Mouse (Mus musculus) spleen, postnatal 14 days (tissue): ENCODE measurements around the gene Dnajb6.
"Not testable (repeated sequence)": the region's sequence is repeated elsewhere in the genome, so short reads cannot be mapped to it uniquely, and the experiment has no call there.

Source experiments
- DNase-seq, 2 experiments: peaks; one replicate each; pipeline ENCODE4 v3.0.0; 2021 to 2022; ENCODE audit warnings: low spot score in 2 of 2

Gene Dnajb6

GRCm38 (mm10) chr5:29759318-29759717 lies 23.8 kb downstream of the Dnajb6 start:
- DNase-seq, result no peak

DNA sequence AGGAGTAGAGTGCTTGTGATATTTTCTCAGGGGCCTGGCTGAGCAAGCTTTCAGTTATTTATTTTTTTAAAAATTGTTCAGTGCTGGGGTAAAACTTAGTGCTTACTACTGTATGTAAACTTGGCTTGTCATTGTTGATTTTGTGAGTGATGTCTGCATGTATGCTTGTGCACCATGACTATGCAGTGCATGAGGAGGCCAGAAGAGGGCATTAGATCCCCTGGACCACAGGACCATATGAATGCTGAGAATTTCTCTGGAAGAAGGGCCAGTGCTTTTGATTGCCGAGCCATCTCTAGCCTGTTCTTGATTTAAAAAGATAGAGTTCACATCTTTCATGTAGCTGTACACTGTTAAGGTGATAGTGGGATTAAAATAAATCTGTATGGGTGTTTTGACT lies 35.4 kb downstream of the Dnajb6 start:
- DNase-seq, result no peak

GRCm38 (mm10) chr5:29772038-29772437 lies 36.5 kb downstream of the Dnajb6 start:
- DNase-seq, result no peak

DNA sequence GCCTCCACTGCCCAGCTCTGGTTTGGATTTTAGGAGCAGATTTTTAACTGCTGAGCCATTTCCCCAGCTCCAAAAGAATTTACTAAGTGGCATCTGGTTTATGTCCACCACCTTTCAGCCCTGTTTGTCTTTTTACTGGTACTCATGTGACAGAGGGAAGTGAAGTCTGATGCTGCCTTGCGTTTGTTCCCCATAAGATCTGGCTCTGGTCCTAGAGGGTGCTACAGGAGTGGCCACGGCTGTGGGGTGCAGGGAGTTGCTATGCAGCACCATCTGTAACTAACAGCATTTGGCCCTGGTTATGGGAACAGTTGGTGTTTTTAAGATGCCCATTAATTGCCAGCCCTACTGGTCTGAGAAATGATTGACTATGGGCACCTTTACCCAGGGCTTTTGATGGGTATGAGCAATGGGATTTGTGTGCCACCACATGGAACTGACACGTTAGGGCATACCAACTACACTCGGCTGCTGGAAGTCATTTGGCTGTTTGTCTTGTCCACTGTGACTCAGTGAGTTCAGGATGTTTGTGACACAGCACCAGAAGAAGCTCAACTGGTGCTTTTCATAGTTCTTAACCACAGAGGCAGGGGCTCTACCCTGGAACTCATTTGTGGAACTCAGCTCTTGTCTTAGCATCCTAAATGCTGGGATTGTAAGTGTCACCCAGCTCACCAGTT lies 37.3 kb downstream of the Dnajb6 start:
- DNase-seq, result no peak

- DNase-seq, result no peak
These were observed 38.1 kb downstream of the Dnajb6 start for GRCm38 (mm10) chr5:29773460-29774150.

DNA sequence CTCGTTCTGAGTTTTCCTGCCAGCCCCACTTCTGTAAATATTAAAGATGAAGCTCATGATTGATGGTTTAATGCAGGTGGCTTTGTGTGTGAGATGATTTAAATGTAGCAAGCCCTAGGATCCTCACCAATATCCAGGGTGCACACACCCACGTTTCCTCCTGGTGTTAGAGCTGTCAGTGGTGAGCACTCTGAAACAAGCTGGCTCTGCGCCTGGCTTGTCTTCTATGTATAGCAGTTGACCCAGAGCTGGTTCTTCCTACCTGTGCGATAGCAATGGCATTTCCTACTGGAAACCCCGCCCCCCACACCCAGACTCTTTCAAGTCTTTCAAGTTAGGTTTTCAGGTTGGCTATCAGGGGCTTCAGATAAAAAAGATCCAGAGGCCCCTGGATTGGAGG lies 39.9 kb downstream of the Dnajb6 start:
- DNase-seq, result no peak

- DNase-seq, result no peak
These were observed 42.5 kb downstream of the Dnajb6 start for GRCm38 (mm10) chr5:29778029-29778428.

- DNase-seq, result not testable (repeated sequence)
These were observed 44.2 kb downstream of the Dnajb6 start for GRCm38 (mm10) chr5:29779733-29780132.

GRCm38 (mm10) chr5:29782261-29782660 lies 46.8 kb downstream of the Dnajb6 start:
- DNase-seq, result no peak

- DNase-seq, result not testable (repeated sequence)
These were observed 49.4 kb downstream of the Dnajb6 start for GRCm38 (mm10) chr5:29784906-29785305.

GRCm38 (mm10) chr5:29785953-29786352 lies 50.5 kb downstream of the Dnajb6 start:
- not testable (repeated sequence) for DNase-seq

DNA sequence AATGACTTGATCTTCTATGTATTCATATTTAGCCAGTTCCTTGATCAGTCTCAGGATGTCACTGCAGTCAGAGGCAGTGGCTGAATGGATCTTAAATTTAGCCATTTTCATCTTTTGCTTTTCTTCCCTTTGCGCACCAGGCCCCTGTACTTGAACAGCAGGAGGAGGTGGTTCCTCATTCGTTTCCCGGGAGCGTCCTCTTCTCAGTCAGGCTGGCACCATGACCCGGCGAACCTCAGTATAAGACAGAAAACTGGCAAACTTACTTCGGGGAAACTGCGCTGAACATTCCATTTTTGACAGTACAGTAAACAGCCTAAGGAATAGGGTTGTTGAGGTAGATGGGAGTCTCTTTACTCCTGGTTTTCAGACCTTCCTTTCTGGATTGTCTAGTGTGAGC lies 59.4 kb downstream of the Dnajb6 start:
- not testable (repeated sequence) for DNase-seq

DNA sequence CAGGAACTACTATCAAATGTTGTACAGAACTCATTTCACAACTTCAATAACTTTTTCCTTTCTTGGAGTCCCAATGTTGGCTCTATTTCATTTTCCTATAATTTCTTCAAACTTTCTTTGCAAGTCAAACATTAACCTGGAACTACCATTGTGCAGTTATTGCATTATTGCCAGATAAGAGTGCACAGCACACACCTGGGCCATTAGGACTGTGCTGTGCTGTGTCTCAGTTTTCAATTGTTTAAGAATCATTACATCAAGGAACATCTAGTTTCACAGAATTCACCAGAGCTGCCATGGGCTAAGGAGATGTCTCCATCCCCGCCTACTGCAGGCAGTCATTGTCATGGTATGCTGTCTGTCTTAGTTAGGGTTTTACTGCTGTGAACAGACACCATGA lies 73.5 kb downstream of the Dnajb6 start:
- no peak for DNase-seq

DNA sequence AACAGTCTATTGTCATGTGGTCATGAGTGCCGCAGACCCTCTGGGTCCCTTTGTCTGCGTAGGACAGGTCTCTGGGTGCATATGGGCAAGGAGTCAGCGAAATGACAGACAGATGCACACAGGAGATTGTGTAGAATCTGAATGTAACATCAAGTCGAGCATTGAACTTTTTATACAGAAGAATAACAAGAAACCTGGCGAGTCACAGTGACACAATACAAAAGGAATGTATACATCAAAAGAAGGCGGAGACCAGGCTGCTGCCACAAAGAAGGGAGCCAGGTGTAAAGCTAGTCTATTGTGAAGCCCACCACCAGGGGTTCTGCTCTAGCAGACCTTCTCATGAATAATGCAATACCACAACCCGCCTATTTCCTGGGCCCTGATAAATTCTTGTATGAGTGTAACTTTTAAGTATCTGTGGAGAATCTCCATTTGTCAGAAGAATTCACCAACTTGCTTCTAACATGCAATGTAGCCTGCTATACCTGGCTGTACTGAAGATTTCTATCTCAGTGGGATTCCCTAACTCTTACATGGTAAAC lies 76.0 kb downstream of the Dnajb6 start:
- DNase-seq, result not testable (repeated sequence)

DNA sequence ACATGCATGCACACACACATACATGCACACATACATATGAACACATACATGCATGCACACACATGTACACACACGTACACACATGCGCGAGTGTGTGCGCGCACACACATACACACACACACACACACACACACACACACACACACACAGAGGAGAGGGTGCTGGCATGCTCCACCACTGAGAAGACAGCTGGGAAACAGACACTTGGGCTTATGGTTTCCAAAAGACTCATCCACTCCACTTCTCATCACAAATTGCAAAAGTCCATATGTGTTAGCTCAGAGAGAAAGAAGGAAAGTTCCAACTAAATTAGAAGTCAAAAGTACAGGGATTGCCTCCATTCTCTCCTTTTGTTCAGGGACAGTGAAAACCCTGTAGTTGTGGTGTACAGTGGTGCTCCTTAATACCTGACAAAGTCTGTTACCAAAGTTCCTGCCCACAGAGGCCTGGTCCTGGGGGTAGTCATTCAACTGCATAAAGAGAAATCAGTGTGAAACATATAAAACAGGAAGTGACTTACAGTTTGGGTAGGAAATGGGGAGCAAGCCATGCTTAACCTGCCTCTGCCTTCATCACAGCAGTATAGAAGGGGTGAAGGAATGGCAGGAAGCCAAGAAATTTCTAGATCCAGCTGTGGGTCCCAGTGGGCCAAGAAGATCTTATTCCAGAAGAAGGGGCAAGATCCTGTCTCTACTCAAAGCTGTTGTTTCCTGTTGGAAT lies 81.2 kb downstream of the Dnajb6 start:
- DNase-seq, result no peak

- DNase-seq, result no peak
These were observed 81.9 kb downstream of the Dnajb6 start for GRCm38 (mm10) chr5:29817400-29817799.

DNA sequence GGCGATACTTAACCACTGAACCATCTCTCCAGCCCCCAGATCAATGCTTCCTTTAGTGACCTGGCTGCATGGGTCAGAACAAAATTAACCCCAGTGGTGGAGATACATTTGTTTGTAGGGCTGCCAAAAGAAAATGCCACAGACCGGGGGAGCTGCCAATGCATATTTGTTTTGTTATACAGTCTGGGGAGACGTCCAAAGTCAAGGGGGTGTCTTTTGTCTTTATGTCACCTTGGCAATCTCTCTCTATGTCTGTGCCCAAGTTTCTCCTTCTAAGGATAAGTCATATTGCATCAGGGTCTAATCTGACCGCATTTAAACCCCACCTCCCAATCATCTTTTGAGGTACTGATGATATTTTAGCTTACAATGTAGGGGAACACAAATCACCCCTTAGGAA lies 82.8 kb downstream of the Dnajb6 start:
- no peak for DNase-seq

GRCm38 (mm10) chr5:29824796-29825195 lies 89.3 kb downstream of the Dnajb6 start:
- DNase-seq, result peak in 1 of 2 experiments; percentile 5

GRCm38 (mm10) chr5:29826780-29827179 lies 91.3 kb downstream of the Dnajb6 start:
- no peak for DNase-seq

DNA sequence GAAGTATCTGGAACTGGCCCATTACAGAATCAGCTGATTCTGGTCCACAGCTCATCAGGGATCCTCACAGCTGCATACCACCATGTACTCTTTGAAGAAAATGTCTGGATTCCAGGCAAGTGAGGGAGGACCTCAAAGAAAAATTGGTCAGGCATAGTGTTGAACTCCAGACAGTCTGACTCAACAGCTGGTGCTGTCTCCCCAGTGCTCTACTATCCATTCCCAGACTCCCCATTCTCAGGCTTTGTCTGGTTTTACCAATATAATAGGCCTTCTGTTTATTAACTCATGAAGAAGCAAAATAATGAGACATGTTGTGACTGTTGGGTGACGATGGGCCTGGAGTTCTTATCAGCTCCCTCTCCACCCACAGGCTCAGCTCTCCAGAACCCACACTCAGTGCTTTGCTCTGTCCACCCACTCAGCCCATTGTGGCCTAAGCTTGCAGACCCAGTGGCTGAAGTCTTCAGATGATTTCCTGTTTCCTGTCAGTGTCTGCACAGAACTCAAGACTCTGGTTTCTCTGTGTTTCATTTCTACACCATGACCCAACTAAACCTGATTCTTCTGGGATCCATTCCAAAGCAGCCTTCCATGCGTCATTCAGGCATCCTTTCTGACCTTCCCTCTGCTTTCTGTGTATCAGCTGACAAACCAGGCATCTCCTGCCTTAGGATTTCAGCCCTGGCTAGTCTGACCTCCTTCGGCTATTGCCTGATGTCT lies 107.1 kb downstream of the Dnajb6 start:
- no peak for DNase-seq

GRCm38 (mm10) chr5:29845038-29845437 lies 109.5 kb downstream of the Dnajb6 start:
- no peak for DNase-seq

- no peak for DNase-seq
These were observed 112.0 kb downstream of the Dnajb6 start for GRCm38 (mm10) chr5:29847494-29847893.
